Mouse (Mus musculus) frontal cortex, postnatal 36 days (tissue): ENCODE measurements at regions not wholly inside any gene's neighbourhood (a gene's known extent, or its start where the extent isn't known, plus 50 kb on each side); places are given as distances from the start of the nearest gene placed in this dataset.

Source experiments
- DNase-seq, 2 experiments: peaks; one replicate each; pipeline ENCODE4 v3.0.0; 2022; ENCODE audit warnings: low spot score in 2 of 2

DNA sequence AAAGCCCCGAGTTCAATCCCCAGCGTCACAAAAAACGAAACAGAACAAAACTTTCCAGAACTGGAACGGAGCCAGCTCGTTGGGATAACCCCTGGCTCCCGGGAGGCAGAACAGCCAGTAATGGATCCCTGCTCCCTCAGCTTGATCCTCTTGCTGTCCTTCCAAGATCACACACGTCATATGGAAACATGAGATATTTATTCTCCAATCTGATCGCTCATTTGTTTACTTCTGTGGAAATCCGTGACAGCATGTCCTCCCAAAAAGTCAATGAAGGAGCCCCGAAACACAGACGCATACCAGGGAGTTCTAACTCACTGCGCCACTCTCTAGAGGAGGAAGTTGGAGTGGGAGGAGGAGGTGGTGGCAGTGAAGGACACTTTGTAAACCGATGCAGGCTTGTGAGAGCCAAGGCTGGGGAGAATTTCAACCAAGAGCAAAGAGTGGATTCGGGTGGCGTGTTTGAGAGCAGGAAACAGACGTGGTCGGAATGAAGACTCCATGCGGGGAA, 232.0 kb downstream of the Zfp36l1 start:
- DNase-seq, result no peak

GRCm38 (mm10) chr12:79880346-79880745, 232.5 kb downstream of the Zfp36l1 start:
- no peak for DNase-seq

DNA sequence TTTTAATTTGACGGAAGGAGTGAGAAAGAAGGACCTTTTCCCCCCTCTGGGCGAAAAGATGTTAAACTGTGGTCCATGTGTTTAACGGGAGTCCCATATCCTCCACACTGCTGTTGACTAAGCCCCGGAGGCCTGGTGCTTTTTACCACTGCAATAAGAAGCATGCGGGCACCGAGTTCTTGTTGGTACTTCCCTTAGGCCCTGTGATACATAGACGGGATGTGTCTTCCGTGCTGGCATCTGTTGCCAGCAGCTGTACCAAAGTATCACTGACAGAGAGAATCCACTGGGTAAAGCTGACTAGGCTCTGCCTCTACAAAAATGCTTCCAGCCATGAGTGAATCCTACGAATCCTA, 232.9 kb downstream of the Zfp36l1 start:
- DNase-seq, result no peak

DNA sequence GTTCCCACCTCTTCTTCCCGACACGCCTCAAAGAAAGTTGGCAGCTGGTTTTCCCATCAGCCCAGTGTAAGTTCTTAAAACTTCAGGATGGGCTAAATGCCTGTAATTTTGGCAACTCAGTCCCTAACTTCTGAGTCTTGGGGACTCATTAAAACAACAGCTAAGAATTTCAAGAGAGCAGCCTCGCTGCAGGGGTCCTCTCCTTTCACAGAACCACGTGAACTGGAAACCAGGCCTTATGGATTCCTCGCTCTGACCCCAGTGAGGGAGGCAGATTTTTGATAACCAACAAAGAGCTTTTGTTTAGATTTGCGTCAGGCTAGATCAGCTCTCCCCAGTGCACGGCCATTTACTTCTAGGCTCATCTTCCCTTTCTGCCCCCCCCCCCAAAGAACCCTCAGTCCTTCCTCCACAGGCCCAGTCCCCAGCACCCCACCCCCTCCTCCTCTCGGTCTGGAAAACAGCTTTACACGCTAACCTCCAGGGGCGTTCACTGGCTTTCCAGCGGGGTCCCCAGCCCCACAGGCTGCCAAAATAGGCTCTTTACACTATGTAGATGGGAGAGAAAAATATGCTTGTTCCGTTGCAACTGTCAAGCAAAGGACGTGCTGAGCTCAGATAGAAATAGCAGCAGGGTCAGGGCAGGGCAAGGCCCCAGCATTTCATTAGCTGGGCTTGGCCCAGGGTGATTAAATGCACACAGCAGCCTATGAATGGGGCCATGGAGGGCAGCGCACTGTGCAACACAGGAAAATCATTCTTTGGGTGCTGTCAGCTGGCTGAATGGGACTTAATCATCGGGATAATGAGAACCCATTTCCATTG, 233.5 kb downstream of the Zfp36l1 start:
- DNase-seq, result no peak

DNA sequence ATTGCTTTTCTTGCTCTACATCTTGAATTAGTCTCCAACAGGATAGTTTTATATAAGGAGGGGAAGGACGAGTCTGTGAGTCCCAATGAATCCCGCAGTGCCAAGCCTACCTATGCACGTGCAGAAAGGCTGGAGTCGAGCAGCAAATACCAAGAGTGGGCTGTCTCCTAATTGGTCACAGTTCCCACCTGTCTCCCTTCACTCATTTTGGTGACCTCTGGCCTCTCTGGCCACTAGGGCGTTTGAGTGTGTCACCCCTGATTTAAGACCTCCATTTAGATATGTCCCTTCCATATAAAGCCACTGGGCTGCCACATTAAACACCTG, 234.1 kb downstream of the Zfp36l1 start:
- DNase-seq, result no peak

DNA sequence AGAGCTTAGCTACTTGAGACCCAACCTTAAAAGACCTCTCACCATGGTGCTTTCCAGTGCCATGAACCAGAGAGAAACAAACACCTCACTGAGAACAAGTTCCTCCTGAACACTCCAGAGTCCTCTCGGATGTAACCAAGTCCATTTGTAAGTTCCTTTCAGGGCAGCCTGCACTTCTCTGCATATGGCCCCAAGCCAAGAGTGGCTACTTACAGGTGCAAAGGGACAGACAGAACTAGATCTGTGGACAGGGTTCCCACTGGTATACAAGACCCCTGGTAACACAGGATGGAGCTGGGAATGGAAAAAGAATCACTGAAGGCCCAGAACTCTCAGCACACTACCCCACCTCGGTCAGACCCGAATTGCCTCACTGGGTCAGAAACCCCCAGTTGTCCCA, 234.7 kb downstream of the Zfp36l1 start:
- DNase-seq, result no peak

DNA sequence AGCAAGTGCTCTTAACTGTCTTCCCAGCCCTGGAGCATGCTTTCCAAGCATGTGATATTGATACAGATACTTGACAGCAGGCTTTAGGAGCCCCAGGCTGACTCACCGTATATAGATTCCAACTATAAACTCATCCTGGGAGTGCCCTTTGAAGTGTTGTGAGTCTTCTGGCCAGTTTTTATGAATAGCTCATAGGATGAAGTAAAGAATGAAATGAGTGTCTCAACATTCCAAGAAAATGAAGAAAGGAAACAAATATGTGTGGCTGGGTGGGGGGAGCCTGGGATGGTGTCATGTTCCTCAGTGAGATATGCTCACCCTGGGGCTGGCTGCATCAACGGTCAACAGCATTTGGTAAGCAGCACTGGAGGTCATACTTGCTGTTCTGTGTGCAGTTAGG, 238.5 kb downstream of the Zfp36l1 start:
- DNase-seq, result no peak

GRCm38 (mm10) chr12:79865179-79865552, 247.6 kb downstream of the Zfp36l1 start:
- no peak for DNase-seq

GRCm38 (mm10) chr12:79864346-79865178, 248.3 kb downstream of the Zfp36l1 start:
- no peak for DNase-seq
